Mouse (Mus musculus): ENCODE data around the gene Stpg3. TPM values are rescaled to one million over a fixed set of nuclear protein-coding genes. Genes with fewer than 3 reads are reported as not detected.

Stpg3 gene
- total and polyA plus RNA-seq, 3 experiments = 0.07 TPM; not detected in 2

DNA sequence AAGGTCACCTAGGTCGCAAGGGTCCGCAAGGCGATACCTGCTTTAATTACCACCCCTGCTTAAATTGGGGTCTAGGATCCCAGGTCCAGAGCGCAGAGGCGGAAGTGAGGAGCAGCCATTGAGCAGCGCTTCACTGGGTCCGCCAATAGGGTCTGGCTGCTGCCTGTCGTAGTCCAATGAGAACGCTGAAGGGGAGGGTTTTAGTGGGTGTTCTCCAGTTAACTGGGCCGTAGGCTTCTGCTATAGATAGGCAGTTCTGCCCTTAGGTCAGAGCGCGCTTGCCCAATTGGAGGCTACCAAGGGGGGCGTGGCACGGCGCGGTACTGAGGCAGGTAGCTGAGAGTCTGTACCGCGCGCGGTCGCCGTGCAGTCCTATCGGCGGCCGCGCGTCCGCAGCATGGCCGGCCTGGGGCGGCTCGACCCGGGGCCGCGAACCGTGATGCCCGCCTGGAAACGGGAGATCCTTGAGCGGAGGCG lies 47.9 kb upstream of the Stpg3 start, which contains the start of gene Tprn (continued):
- TF ChIP-seq MAFK (IDR thresholded peaks at IDR 0.05; ENCODE audit: borderline replicate concordance, low read depth, low read length) = no peak
- TF ChIP-seq ZNF384 (IDR thresholded peaks at IDR 0.05; ENCODE audit: low read depth, low read length) = no peak

DNA sequence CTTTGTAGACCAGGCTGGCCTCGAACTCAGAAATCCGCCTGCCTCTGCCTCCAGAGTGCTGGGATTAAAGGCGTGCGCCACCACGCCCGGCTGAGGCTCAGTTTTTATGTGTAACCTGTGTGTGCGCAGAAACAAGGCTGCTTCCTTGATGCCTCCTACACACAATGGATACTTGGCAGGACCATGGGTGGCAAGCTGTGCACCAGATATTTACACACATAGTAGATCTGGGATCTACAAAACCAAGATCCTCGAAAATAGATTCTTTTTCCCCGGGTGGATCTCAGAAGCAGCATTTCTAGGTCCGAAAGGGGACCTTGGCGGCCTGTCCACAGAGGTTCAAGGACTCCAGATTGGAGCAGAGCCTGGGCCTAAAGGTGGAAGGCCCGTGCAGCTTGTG lies 47.4 kb upstream of the Stpg3 start:
- peaks cover 4 to 35% of the 10 kb centered on the region in 2 experiments; a peak in 3 of 4 replicates for H3K4me1 ChIP-seq (ENCODE audit: control insufficient read depth in 1 of 2, insufficient read depth in 2 of 2, low read length in 2 of 2)

DNA sequence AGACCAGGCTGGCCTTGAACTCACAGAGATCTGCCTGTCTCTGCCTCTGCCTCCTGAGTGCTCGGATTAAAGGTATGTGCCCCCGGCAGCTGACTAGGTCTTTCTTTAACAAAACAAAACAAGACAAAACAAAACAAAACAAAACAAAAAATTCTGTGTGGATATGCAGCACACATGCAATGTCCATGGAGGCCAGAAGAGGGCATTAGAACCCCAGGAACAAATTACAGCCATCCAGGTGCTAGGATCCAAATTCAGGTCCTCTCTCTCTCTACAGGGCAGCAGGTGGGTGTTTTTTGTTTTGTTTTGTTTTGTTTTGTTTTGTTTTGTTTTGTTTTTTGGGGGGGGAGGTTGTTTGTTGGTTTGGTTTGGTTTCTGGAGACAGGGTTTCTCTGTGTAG lies 44.5 kb upstream of the Stpg3 start:
- peak; percentile 65 for DNase-seq (ENCODE audit: low read depth, low spot score)
- Histone ChIP-seq H3K27ac (ENCODE audit: control insufficient read depth, low read depth, low read length) (no peak overlapping the region), H3K79me2 (ENCODE audit: control insufficient read depth, insufficient read depth, low read length, poor library complexity) (peaks cover 34% of the 10 kb centered on the region), H3K4me1 (ENCODE audit: control insufficient read depth in 1 of 2, insufficient read depth in 2 of 2, low read length in 2 of 2) (peaks cover 2 to 16% of the 10 kb centered on the region in 2 experiments; a peak in 2 of 4 replicates), H3K9ac (ENCODE audit: control insufficient read depth, low read depth, low read length, poor library complexity, severe bottlenecking) (peak overlapping the region; percentile 36; the same call in 1 of the 2 replicates), H3K9me3 (replicated peaks; ENCODE audit: insufficient read depth, low read length) (no peaks in the 10 kb centered on the region), H3K4me3 (ENCODE audit: control insufficient read depth in 1 of 2, insufficient read depth in 1 of 2, low read depth in 2 of 2, low read length in 2 of 2) (0 out of 4 replicates have a peak overlapping the region, but pooled peaks of 1 of the 2 experiments have one; percentile 20), H3K27me3 (ENCODE audit: control insufficient read depth in 1 of 2, insufficient read depth in 2 of 2, low read length in 2 of 2) (no peaks in the 10 kb centered on the region), H3K36me3 (ENCODE audit: control insufficient read depth in 1 of 2, insufficient read depth in 2 of 2, low read length in 2 of 2) (peaks cover 0 to 10% of the 10 kb centered on the region in 2 experiments; a peak in 2 of 4 replicates)
- peak; percentile 81 for TF ChIP-seq RAD21 (IDR thresholded peaks at IDR 0.05; ENCODE audit: low read depth, low read length)
- TF ChIP-seq NELFE (IDR thresholded peaks at IDR 0.05; ENCODE audit: low read depth, low read length) = no peak
- TF ChIP-seq CTCF (IDR thresholded peaks at IDR 0.05 in 2 of 3, conservative IDR thresholded peaks at IDR 0.05 in 1 of 3; ENCODE audit: control insufficient read depth in 1 of 3, insufficient read depth in 1 of 3, low read depth in 2 of 3, low read length in 3 of 3, poor library complexity in 1 of 3, severe bottlenecking in 1 of 3) = peak; percentile 59 to 78 (median 64)
- TF ChIP-seq SMC3 (IDR thresholded peaks at IDR 0.05; ENCODE audit: low read depth, low read length) = peak; percentile 73
- TF ChIP-seq SIN3A (IDR thresholded peaks at IDR 0.05; ENCODE audit: low read length) = peak; percentile 52; the same call in 1 of the 2 replicates
- peak; percentile 80 for TF ChIP-seq ZC3H11A (IDR thresholded peaks at IDR 0.05; ENCODE audit: low read depth, low read length)
- no peak for TF ChIP-seq GATA1 (IDR thresholded peaks at IDR 0.05; ENCODE audit: low read depth, low read length)

More for the DNA sequence above, 47.4 kb upstream of the Stpg3 start:
- Histone ChIP-seq H3K9ac (ENCODE audit: control insufficient read depth, low read depth, low read length, poor library complexity, severe bottlenecking) (peak overlapping the region; percentile 86), H3K4me3 (ENCODE audit: control insufficient read depth in 1 of 2, insufficient read depth in 1 of 2, low read depth in 2 of 2, low read length in 2 of 2) (peak overlapping the region; percentile 79 to 80), H3K9me3 (replicated peaks; ENCODE audit: insufficient read depth, low read length) (no peaks in the 10 kb centered on the region), H3K36me3 (ENCODE audit: control insufficient read depth in 1 of 2, insufficient read depth in 2 of 2, low read length in 2 of 2) (peaks cover 0 to 24% of the 10 kb centered on the region in 2 experiments; a peak in 2 of 4 replicates), H3K27ac (ENCODE audit: control insufficient read depth, low read depth, low read length) (peak overlapping the region; percentile 70), H3K27me3 (ENCODE audit: control insufficient read depth in 1 of 2, insufficient read depth in 2 of 2, low read length in 2 of 2) (no peaks in the 10 kb centered on the region), H3K79me2 (ENCODE audit: control insufficient read depth, insufficient read depth, low read length, poor library complexity) (peaks cover 43% of the 10 kb centered on the region)
- peak; percentile 50; the same call in 1 of the 2 replicates for TF ChIP-seq TBP (IDR thresholded peaks at IDR 0.05; ENCODE audit: low read depth, low read length)
- TF ChIP-seq MXI1 (IDR thresholded peaks at IDR 0.05; ENCODE audit: low read depth, low read length) = no peak
- TF ChIP-seq NRF1 (IDR thresholded peaks at IDR 0.05; ENCODE audit: insufficient read depth, low read depth, low read length, poor library complexity, severe bottlenecking) = no peak
- no peak for TF ChIP-seq USF2 (IDR thresholded peaks at IDR 0.05; ENCODE audit: borderline replicate concordance in 1 of 2, insufficient read depth in 1 of 2, low read depth in 1 of 2, low read length in 2 of 2)
- no peak for DNase-seq (ENCODE audit: low read depth, low spot score)
